Mouse (Mus musculus) ES-E14 (cell line): ENCODE results near the gene Tox4. TPM values are rescaled to one million over a fixed set of nuclear protein-coding genes. Genes with fewer than 3 reads are reported as not detected.

Experiments used
- DNase-seq: peaks from one replicate; pipeline ENCODE4 v3.0.0-alpha.2; 2013; ENCODE audit warnings: low read depth, low spot score
- H3K27ac ChIP-seq: 2 replicates; pipeline ENCODE4 v1.5.1; 2012; ENCODE audit warnings: low read depth, mild to moderate bottlenecking, low read length, moderate library complexity, mixed read lengths; ENCODE audit not compliant: poor library complexity, insufficient read depth, severe bottlenecking
- H3K36me3 ChIP-seq: 2 replicates; pipeline ENCODE4 v1.6.1; 2012; ENCODE audit warnings: mild to moderate bottlenecking, low read length, moderate library complexity, mixed read lengths; ENCODE audit not compliant: control insufficient read depth, poor library complexity, insufficient read depth, severe bottlenecking
- H3K4me1 ChIP-seq, 2 experiments: fragments of 150-350 bp in 1 of 2; sonication (generic) in 1 of 2; 2 replicates each; pipeline ENCODE4 v1.6.1; 2012; ENCODE audit warnings: low read length in 2 of 2, mild to moderate bottlenecking in 1 of 2, mixed read lengths in 1 of 2; ENCODE audit not compliant: control insufficient read depth in 2 of 2, insufficient read depth in 2 of 2, poor library complexity in 1 of 2
- H3K4me3 ChIP-seq, 2 experiments: fragments of 150-350 bp in 1 of 2; sonication (generic) in 1 of 2; 2 replicates each; pipeline ENCODE4 v1.5.1; 2012; ENCODE audit warnings: low read length in 2 of 2, low read depth in 1 of 2, mild to moderate bottlenecking in 1 of 2, mixed read lengths in 1 of 2; ENCODE audit not compliant: insufficient read depth in 1 of 2, poor library complexity in 1 of 2, severe bottlenecking in 1 of 2
- H3K9ac ChIP-seq: 2 replicates; pipeline ENCODE4 v1.6.1; 2012; ENCODE audit warnings: low read depth, mild to moderate bottlenecking, low read length, mixed read lengths; ENCODE audit not compliant: poor library complexity, insufficient read depth, severe bottlenecking
- H3K9me3 ChIP-seq: fragments of 150-350 bp; sonication (generic); 2 replicates; pipeline ENCODE4 v1.6.1; 2012; ENCODE audit warnings: low read depth, mild to moderate bottlenecking, low read length; ENCODE audit not compliant: control insufficient read depth, insufficient read depth
- CHD2 ChIP-seq: IDR thresholded peaks from 2 replicates; pipeline ENCODE4 v1.6.1; 2014; ENCODE audit warnings: mild to moderate bottlenecking, low read depth, low read length, inconsistent platforms
- HCFC1 ChIP-seq: IDR thresholded peaks from 2 replicates; pipeline ENCODE4 v1.6.1; 2012; ENCODE audit warnings: low read length, inconsistent platforms, borderline replicate concordance; ENCODE audit not compliant: insufficient read depth
- MAFK ChIP-seq: IDR thresholded peaks from 2 replicates; pipeline ENCODE4 v1.6.1; 2014; ENCODE audit warnings: mild to moderate bottlenecking, low read depth, low read length, inconsistent platforms; ENCODE audit not compliant: insufficient read depth
- ZC3H11A ChIP-seq: IDR thresholded peaks from 2 replicates; pipeline ENCODE4 v1.6.1; 2012; ENCODE audit warnings: low read depth, mild to moderate bottlenecking, inconsistent platforms, low read length, borderline replicate concordance
- ZNF384 ChIP-seq: IDR thresholded peaks from 2 replicates; pipeline ENCODE4 v1.6.1; 2012; ENCODE audit warnings: low read depth, low read length, inconsistent platforms
- in situ Hi-C, 2 experiments: fragments of 600-800 bp; cut with MboI; formaldehyde crosslinking; loops; one replicate each; pipeline ENCODE4 v1.15.1; 2025; ENCODE audit warnings: low sequenced_read_pairs in 2 of 2, inconsistent platforms in 1 of 2; ENCODE audit not compliant: unreplicated experiment in 2 of 2
- total RNA-seq: library from RNA; depleted of rRNA; stranded (reverse); fragments of 300-350 nt; gene quantifications from 2 replicates; pipeline ENCODE4 v1.2.3, GENCODE M21; 2012

The Tox4 gene
- total RNA-seq, 1 experiment, result 21.3 TPM

DNA sequence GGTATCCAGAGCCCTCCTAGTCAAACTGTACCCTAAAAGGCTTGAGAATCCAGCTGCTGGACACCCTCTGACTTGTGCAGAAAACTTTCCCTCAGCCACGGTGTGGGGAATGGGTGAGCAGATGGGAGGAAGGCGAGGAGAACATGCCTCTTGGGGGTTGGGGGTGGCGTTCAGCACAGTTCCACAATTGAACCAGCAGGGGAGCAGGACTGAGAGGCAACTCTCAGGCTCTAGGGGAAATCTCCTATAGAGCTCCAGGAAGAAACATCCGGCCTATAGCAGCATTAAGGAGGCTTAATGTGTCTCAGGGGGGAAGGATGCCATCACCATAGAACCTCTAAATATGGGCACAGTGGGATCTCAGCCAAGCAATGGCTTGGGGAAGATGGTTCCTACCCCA lies 46.9 kb downstream of the Tox4 start:
- TF ChIP-seq ZNF384, result no peak
- TF ChIP-seq ZC3H11A, result no peak
- no peak for TF ChIP-seq MAFK
- no peak for TF ChIP-seq CHD2
- TF ChIP-seq HCFC1, result no peak
- no peak for DNase-seq
- Histone ChIP-seq H3K9ac (no peak overlapping the region), H3K9me3 (no peaks in the 10 kb centered on the region), H3K36me3 (no peaks in the 10 kb centered on the region), H3K27ac (no peak overlapping the region), H3K4me3 (no peak overlapping the region), H3K4me1 (peaks cover 12 to 15% of the 10 kb centered on the region in 2 experiments; a peak in 3 of 4 replicates)
- in situ Hi-C loops, result loop anchor here in 1 of 2 experiments (25.0 kb wide), 1 partner anchor 414 kb away; the partner anchor contains the start of genes Ndrg2, Rnase13 and Tppp2

DNA sequence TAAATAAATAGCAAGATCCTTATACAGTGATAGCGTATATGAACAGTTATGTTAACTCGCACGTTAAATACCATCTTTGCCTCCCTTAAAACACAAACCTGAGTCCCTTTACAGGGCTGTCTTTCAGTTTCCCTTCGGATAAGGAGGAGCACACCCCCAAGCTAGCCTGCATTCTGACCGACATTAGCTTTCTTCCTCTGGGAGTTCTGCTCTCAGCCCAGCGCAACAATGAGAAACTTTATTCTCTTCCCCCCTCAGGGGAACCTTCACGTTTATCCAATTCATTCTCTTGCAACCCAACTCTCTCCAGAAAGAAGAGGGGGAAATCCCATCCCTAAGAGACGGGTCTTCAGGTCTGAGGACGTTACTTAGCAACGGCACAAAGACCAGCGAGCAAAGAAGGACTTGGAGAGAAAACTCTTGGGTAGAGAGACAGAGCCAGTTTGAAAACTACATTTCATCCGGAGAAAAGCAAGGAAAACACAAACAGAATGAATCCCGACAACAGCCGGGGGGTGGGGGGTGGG lies 48.5 kb downstream of the Tox4 start:
- H3K4me3 ChIP-seq, result peak overlapping the region; percentile 50 to 66; a peak in 3 of 4 replicates
- H3K27ac ChIP-seq, result no peak overlapping the region
- no peak overlapping the region for H3K9ac ChIP-seq
- peaks cover 17 to 19% of the 10 kb centered on the region in 2 experiments for H3K4me1 ChIP-seq
- no peaks in the 10 kb centered on the region for H3K36me3 ChIP-seq
- TF ChIP-seq MAFK (no peak), HCFC1 (no peak), CHD2 (no peak), ZC3H11A (no peak), ZNF384 (no peak)
- in situ Hi-C loops, result loop anchor here in 1 of 2 experiments (25.0 kb wide), 1 partner anchor 415 kb away; the partner anchor contains the start of genes Ndrg2, Rnase13 and Tppp2
- DNase-seq, result no peak
- H3K9me3 ChIP-seq, result no peaks in the 10 kb centered on the region

DNA sequence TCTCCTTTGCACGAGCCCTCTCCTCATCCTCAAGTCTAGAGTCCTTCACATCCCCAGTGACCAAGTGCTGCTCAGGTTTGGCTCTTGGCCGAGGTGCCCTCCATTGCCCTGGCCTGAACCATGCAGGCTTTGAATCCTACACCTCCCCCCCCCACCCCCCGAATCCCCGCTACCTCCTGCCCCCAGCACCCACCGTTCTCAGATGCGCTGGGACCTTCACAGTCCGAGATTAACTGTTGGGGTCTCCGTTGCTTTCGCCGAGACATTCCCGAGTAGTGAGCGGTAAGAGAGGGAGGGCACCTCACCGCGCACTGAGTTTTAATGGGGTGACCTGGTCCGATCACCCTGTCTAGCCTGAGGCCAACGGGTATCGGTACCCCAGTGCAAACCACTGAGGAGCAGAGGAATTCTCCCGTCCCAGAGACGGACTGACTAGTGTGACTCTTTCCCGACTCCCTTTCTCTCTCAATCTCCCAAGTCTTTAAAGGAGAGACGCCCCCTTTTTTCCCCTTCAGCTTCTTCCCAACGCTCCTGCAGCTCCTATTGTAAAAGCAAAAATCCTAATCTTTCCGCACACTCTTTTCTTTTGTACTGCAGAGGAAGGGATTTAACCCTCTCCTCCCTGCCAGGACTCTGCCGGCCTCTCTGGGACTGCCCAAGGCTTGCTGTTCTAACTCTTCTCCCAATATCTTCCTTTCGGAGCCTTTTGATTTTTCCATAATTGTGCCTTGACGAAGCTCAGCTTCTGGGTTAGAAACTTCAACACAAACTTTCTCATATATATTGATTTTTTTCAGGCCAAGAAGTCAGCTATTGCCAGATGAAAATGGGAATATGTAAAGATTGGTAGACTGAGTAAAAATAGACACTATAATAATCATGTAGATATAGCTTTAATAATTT lies 49.2 kb downstream of the Tox4 start, which contains the start of gene Sall2:
Gene Sall2, minus strand, starts transcription at position 853 of the 903 bp plus-strand sequence.
- DNase-seq, result no peak
- Histone ChIP-seq H3K4me1 (peaks cover 17 to 19% of the 10 kb centered on the region in 2 experiments), H3K9me3 (no peaks in the 10 kb centered on the region), H3K9ac (peak within 1 kb of the TSS; percentile 72), H3K27ac (peak within 1 kb of the TSS; percentile 52; the same call in 1 of the 2 replicates), H3K4me3 (peak within 1 kb of the TSS; percentile 55 to 66), H3K36me3 (no peaks in the 10 kb centered on the region)
- no peak for TF ChIP-seq CHD2
- no peak for TF ChIP-seq ZC3H11A
- no peak for TF ChIP-seq HCFC1
- no peak for TF ChIP-seq MAFK
- TF ChIP-seq ZNF384, result no peak
- in situ Hi-C loops, result loop anchor here in 1 of 2 experiments (25.0 kb wide), 1 partner anchor 416 kb away; the partner anchor contains the start of genes Ndrg2, Rnase13 and Tppp2

DNA sequence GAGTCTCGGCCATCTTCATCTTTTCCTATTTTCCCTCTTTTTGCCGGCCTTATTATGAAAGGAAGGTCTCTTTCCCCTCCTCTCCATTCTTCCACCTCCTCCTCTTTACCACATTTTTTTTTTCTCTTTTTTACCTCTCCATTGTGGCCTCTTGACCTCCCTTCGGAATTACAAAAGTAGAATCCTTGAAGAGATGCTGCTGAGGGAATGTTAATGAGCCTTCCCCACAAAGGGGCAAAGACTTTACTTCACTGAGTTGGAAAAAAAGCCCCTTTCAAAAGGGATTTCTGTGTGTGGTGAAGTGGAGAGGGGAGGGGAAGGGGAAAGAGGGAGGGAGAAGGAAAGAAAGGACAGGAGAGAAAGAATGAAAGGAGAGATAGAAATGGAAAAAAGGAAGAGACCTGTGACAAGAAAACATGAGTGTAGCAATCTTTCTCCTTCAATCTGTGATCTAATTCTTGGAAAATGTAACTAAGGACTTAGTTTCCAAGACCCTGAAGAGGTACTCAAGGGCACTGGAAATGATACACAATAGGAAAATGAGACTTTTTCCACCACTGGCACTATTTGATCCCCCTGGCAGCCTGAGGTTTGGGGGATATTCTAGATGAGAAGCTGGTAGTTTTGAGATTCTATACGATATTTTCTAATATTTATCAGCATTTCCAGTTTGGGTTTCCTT lies 52.3 kb downstream of the Tox4 start:
- Histone ChIP-seq H3K9ac (no peak overlapping the region), H3K4me3 (no peak overlapping the region), H3K27ac (no peak overlapping the region; the same call in 1 of the 2 replicates), H3K36me3 (no peaks in the 10 kb centered on the region), H3K9me3 (no peaks in the 10 kb centered on the region), H3K4me1 (peaks cover 12% of the 10 kb centered on the region in 2 experiments)
- in situ Hi-C loops, result loop anchor here in 1 of 2 experiments (25.0 kb wide), 1 partner anchor 419 kb away; the partner anchor contains the start of genes Ndrg2, Rnase13 and Tppp2
- TF ChIP-seq MAFK, result no peak
- TF ChIP-seq ZNF384, result no peak
- TF ChIP-seq HCFC1, result no peak
- TF ChIP-seq CHD2, result no peak
- no peak for TF ChIP-seq ZC3H11A
- no peak for DNase-seq
